Mouse (Mus musculus): ENCODE results near the gene Myg1. TPM values are rescaled to one million over a fixed set of nuclear protein-coding genes. Genes with fewer than 3 reads are reported as not detected.
A peak's percentile ranks its signal among the peaks of the same experiment; 100 is the strongest.
"Not testable (repeated sequence)": the region's sequence is repeated elsewhere in the genome, so short reads cannot be mapped to it uniquely, and the experiment has no call there.

Gene Myg1
- 10 to 100 TPM; 31.8 to 37.3 TPM for total RNA-seq (2021)

DNA sequence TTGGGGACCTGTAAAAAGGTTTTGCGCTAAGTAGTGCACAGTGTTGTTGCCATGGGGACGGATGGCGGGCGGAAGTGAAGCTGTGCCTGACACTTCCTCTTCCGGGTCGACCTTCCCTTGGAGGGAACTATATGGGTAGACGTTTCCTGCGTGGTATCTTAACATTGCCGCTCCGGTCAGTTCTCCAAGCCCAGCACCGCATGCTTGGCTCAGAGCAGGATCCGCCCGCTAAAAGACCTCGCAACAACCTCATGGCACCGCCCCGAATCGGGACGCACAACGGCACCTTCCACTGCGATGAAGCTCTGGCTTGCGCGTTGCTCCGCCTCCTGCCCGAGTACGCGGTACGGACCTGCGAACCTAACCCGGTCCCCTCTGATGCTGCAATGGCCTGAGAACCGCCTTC lies at the start of gene Myg1:
TSS of gene Myg1 (plus strand) at position 100 of the 406 bp plus-strand sequence.
- DNase-seq = peak; percentile 82

DNA sequence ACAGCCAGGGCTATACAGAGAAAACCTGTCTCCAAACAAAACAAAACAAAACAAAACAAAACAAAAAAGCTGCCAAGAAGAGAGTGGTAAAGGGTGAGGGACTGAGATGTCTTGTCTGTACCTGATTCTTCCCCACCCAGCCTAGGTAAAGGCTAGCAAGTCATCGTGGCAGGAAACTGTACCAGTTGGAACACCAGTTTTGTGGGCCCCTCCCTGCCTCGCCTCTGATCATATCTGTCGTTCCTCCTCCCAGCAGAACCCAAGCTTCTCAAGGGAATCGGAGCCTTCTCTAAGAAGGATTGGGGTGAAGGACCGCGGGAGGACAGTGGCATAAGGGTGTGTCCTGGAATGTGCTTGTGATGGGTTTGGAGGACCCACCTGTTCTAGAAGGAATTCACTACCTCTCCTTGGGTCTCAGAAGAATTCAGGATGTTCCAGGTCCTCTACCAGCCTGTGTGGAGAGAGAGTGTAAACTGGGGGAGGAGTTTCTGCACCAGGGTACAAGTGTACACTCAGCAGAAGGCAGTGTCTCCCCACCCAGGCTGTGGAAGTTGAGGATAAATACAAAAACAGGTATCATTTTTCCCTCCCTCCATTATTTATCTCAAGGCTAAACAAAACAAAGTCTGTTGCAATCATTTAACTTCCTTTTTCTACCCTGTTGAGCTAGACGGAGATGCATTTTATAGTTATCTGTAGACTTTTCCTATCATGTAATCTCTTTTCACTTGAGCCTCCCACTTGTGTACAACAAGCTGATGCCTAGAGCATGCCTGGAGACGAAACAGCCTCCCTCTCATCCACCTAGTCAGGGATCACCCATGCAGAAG lies 48.8 kb upstream of the Myg1 start:
- DNase-seq = no peak

DNA sequence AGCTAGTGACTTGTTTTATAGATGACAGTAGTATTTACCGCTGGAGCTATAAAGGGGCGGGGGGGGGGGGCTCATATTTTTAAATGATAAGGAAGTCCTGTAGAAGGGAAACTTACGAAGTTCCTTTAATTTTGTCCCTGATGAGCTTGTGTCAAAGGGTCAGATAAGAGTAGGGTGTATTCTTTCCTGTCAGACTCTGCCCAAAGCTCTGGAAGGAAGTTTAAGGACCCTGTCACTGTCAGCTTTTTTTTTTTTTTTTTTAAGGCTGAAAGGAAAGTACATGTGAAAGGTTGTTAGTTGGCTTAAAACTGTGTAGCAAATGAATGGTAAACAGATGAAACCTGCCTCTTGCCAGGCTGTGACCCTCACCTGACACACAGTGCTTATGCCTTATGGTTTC lies 47.9 kb upstream of the Myg1 start:
- no peak for DNase-seq

DNA sequence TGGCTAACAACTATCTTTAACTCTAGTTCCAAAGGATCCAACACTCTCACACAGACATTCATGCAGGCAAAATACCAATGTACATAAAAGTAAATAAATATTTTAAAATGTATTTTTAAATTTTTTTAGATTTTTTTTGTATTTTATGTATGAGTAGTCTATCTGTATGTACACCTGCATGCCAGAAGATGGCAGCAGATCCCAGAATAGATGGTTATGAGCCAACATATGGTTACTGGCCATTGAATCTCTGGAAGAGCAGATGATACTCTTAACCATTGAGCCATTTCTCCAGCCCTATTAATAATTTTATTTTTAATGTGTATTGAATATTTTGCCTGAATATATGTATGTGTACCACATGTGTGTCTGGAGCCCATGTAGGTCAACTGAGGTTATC lies 44.1 kb upstream of the Myg1 start:
- DNase-seq = peak; percentile 59

DNA sequence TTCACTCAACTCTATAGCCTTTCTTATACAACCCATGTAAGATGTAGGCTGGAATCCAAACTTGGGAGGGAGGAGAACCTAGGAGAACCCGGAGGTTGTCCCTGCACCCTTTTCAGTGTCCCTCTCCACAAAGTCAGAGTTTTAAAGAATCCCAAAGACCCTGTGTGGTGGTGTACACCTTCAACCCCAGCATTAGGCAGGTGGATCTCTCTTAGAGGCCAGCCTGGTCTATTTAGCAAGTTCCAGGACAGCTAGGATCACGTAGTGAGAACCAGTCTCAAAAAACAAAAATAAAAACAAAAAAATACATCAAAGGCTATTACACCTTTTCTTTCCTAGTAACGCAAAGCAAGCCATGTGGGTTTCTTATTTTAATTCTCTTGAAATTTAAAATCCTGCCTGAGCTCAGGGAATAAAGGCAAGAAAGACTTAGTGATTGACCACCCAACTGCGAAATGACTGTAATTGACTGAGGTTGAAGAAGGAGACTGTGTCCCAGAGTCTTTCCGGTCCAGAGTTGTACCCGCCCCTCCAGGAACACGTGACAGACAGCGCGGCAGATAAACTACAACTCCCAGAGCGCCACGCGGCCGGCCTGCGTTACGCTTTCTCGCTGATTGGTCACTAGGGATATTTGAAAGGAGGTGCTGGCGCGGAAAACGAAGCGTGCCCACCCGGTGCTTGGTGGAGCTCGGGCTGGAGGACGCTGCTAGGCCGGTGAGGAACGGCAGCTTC lies 35.7 kb upstream of the Myg1 start, which contains the start of gene Espl1:
TSS of gene Espl1 (plus strand) at position 634 of the 735 bp plus-strand sequence.
- DNase-seq = peak; percentile 95

- DNase-seq = no peak
Measured at GRCm38 (mm10) chr15:102296368-102297006, 35.0 kb upstream of the Myg1 start.

DNA sequence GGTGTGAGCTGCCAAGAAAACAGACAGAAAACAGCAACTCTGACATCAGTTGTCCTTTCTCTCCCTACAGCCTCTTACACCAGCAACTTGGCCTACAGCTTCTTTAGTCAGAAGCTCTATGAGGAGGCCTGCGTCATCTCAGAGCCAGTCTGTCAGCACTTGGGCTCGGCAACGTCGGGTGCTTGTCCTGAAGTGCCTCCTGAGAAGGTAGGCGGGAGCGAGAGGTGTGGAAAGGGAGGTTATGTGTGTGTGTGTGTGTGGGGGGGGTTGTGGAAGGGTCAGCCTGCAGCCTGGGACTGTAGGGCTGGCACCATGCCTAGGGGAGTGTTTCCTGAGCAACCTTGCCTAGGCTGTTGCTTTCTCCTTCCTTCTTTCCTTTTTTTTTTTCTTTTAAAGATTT lies 29.0 kb upstream of the Myg1 start:
- peak; percentile 74 for DNase-seq

GRCm38 (mm10) chr15:102308717-102309116 lies 22.8 kb upstream of the Myg1 start:
- no peak for DNase-seq

GRCm38 (mm10) chr15:102310074-102310845 lies 21.2 kb upstream of the Myg1 start:
- peak; percentile 71 for DNase-seq

DNA sequence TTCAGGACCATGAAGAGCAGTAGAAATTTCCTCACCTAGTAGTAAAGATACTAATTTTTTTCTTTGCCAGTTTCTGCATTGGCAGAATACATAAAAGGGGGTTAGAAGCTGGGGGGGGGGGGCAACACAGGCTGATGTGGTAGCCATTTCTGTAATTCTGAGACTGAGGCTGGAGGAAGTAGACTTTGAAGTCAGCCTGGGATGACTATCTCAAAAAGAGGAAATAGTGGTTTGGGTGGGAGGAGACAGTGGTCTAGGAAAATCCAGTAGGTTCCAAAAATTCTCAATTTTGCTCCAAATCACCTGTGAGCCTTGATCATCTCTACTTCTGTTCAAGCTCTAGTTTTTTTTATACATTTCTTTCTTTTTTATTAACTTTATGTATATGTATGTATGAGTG lies 20.0 kb upstream of the Myg1 start:
- DNase-seq = no peak

- DNase-seq = no peak
Measured at GRCm38 (mm10) chr15:102315292-102315691, 16.2 kb upstream of the Myg1 start.

GRCm38 (mm10) chr15:102316263-102316662 lies 15.2 kb upstream of the Myg1 start:
- DNase-seq = peak; percentile 76

- DNase-seq = no peak
Measured at GRCm38 (mm10) chr15:102324654-102325473, 6.6 kb upstream of the Myg1 start.

GRCm38 (mm10) chr15:102326022-102326576 lies 5.4 kb upstream of the Myg1 start, which contains the start of gene Pfdn5:
Gene Pfdn5, plus strand, starts transcription at chr15:102326116.
- peak; percentile 86 for DNase-seq

- DNase-seq = no peak
Measured at GRCm38 (mm10) chr15:102326892-102327291, 4.6 kb upstream of the Myg1 start.

DNA sequence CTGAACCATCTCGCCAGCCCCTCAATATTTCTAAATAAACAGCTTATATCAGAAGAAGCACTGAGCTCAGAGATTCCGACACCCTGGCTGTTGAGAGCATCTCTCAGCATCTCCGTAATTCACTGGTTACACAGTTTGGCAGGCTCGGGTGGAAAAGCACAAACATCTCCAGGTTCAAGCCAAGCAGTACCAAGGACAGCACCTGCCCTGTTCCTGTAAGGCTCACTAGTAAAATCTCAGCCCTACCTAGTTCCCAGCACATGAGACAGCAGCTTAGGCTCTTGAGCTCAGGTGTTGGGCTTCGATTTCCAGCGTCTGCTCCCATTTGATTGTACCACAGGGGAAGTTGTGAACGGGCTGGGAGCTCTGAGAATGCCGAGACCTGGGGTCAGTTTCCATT lies 3.7 kb downstream of the Myg1 start:
- no peak for DNase-seq

GRCm38 (mm10) chr15:102335925-102336324 lies 4.4 kb downstream of the Myg1 start:
- not testable (repeated sequence) for DNase-seq

- no peak for DNase-seq
Measured at GRCm38 (mm10) chr15:102336946-102337345, 5.4 kb downstream of the Myg1 start.

DNA sequence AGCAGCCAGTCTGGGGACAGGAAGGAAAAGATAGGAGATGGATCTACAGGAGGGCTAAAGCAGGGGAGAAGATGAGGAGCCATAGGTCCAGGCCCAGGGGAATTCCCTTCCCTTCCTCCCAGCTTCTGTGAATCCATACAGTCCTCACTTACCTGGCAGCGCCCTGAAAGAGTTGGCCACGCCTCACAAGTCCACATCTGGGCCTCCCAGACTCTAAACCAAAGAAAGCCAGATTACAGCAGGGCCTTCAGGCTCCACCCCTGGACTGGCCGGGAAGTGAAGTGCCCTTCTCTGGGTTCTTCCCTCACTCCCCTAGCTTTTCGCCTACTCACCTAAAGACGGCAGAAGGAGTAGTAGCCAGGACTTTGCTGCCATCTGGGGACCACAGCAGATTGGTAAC lies 8.1 kb downstream of the Myg1 start:
- DNase-seq = no peak

DNA sequence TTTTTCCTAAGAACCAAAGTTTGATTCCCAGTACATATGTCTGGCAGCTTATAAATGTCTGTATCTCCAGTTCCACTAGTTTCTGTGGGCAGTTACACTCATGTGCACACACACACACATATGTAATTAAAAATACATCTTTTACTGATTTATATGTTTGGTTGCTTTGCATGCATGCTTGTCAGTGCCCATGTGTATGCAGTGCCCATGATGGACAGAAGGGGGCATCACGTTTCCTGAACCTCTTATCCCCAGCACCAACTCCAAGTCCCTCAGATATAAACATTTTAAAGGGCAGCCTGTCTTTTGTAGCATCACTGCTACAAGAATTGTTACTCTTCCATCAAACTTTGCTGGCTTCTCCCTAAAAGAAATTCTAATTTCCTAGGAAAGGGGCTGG lies 10.1 kb downstream of the Myg1 start:
- peak; percentile 70 for DNase-seq

- no peak for DNase-seq
Measured at GRCm38 (mm10) chr15:102344490-102344889, 13.0 kb downstream of the Myg1 start.
